ENCODE assay signal across 9 mouse cellular contexts in genomic region chr17:83918413-83919139, GRCm38 (mm10).
DNase-seq lines count a peak whose midpoint lies in the region; ATAC-seq lines count a peak whose summit lies in the region.
"Had no signal": no experiment of that assay in that cellular context is flagged by ENCODE, and none has a peak within 500 bp of the region (broad histone marks: within the 10 kb centered on the region; RNA-seq: fewer than 3 reads in every experiment).

No protein-coding gene starts in this region.

- H3K4me1 ChIP-seq in liver, embryonic 11.5 days (replicated peaks; ENCODE audit: control insufficient read depth, insufficient read depth, low read length), result peaks cover 6% of the 10 kb centered on the region; the same call in 1 of the 2 replicates
- H3K4me1 ChIP-seq in embryonic facial prominence, embryonic 10.5 days, result peaks cover 82% of the 10 kb centered on the region
- H3K4me1 ChIP-seq in intestine, embryonic 15.5 days (replicated peaks), result peaks cover 35% of the 10 kb centered on the region
- H3K4me1 ChIP-seq in megakaryocyte, embryonic 14.5 days, result peaks cover 87% of the 10 kb centered on the region
- H3K4me1 ChIP-seq in forebrain, embryonic 11.5 days (replicated peaks; ENCODE audit: control insufficient read depth, insufficient read depth, low read length), result no peaks in the 10 kb centered on the region

- no peaks in the 10 kb centered on the region for H3K36me3 ChIP-seq in liver, embryonic 11.5 days (ENCODE audit: control insufficient read depth, insufficient read depth, low read length)
- H3K36me3 ChIP-seq in embryonic facial prominence, embryonic 10.5 days (replicated peaks), result no peaks in the 10 kb centered on the region
- no peaks in the 10 kb centered on the region for H3K36me3 ChIP-seq in intestine, embryonic 15.5 days
- no peaks in the 10 kb centered on the region for H3K36me3 ChIP-seq in megakaryocyte, embryonic 14.5 days (replicated peaks; ENCODE audit: low read length)
- no peaks in the 10 kb centered on the region for H3K36me3 ChIP-seq in forebrain, embryonic 11.5 days (ENCODE audit: control insufficient read depth, insufficient read depth, low read length)

- no peak overlapping the region for H3K4me3 ChIP-seq in liver, embryonic 11.5 days (ENCODE audit: low read depth, low read length)
- H3K4me3 ChIP-seq in embryonic facial prominence, embryonic 10.5 days, result no peak overlapping the region
- no peak overlapping the region for H3K4me3 ChIP-seq in intestine, embryonic 15.5 days (replicated peaks)
- peak overlapping the region; percentile 67 for H3K4me3 ChIP-seq in megakaryocyte, embryonic 14.5 days (replicated peaks)
- H3K4me3 ChIP-seq in forebrain, embryonic 11.5 days (ENCODE audit: low read depth, low read length), result no peak overlapping the region

- no peak overlapping the region for H3K9ac ChIP-seq in liver, embryonic 11.5 days (ENCODE audit: low read depth, low read length)
- H3K9ac ChIP-seq in intestine, embryonic 15.5 days, result no peak overlapping the region
- no peak overlapping the region for H3K9ac ChIP-seq in forebrain, embryonic 11.5 days (ENCODE audit: low read length)

- no peak for ATAC-seq in liver, embryonic 11.5 days (replicated peaks; ENCODE audit: low FRiP score)
- ATAC-seq in intestine, embryonic 15.5 days, result no peak
- ATAC-seq in forebrain, embryonic 11.5 days (replicated peaks; ENCODE audit: low FRiP score), result no peak

- H3K27ac ChIP-seq in liver, embryonic 11.5 days (ENCODE audit: low read depth, low read length), result 0 out of 2 replicates have a peak overlapping the region, but pooled peaks have one; percentile 28
- peak overlapping the region; percentile 81 for H3K27ac ChIP-seq in embryonic facial prominence, embryonic 10.5 days (replicated peaks)
- 0 out of 2 replicates have a peak overlapping the region, but pooled peaks have one; percentile 33 for H3K27ac ChIP-seq in intestine, embryonic 15.5 days
- H3K27ac ChIP-seq in forebrain, embryonic 11.5 days (ENCODE audit: low read depth, low read length), result no peak overlapping the region

- WGBS in liver, embryonic 11.5 days, result 51% methylated on average over 9 of the region's 9 CpGs
- 55% methylated on average over 9 of the region's 9 CpGs for WGBS in embryonic facial prominence, embryonic 10.5 days
- 63% methylated on average over 9 of the region's 9 CpGs for WGBS in intestine, embryonic 15.5 days
- WGBS in forebrain, embryonic 11.5 days, result 78% methylated on average over 9 of the region's 9 CpGs

- no peaks in the 10 kb centered on the region for H3K27me3 ChIP-seq in liver, embryonic 11.5 days (replicated peaks; ENCODE audit: control insufficient read depth, insufficient read depth, low read length)
- H3K27me3 ChIP-seq in embryonic facial prominence, embryonic 10.5 days (replicated peaks; ENCODE audit: low read depth, poor library complexity, severe bottlenecking), result no peaks in the 10 kb centered on the region
- no peaks in the 10 kb centered on the region for H3K27me3 ChIP-seq in intestine, embryonic 15.5 days (replicated peaks)
- no peaks in the 10 kb centered on the region for H3K27me3 ChIP-seq in megakaryocyte, embryonic 14.5 days (replicated peaks)
- H3K27me3 ChIP-seq in forebrain, embryonic 11.5 days (ENCODE audit: control insufficient read depth, insufficient read depth, low read length), result no peaks in the 10 kb centered on the region

- no peaks in the 10 kb centered on the region for H3K9me3 ChIP-seq in liver, embryonic 11.5 days (ENCODE audit: control insufficient read depth, low read length)
- H3K9me3 ChIP-seq in embryonic facial prominence, embryonic 10.5 days, result no peaks in the 10 kb centered on the region
- H3K9me3 ChIP-seq in intestine, embryonic 15.5 days, result no peaks in the 10 kb centered on the region
- no peaks in the 10 kb centered on the region for H3K9me3 ChIP-seq in megakaryocyte, embryonic 14.5 days
- no peaks in the 10 kb centered on the region for H3K9me3 ChIP-seq in forebrain, embryonic 11.5 days (ENCODE audit: control insufficient read depth, low read length)

- no peak for DNase-seq in liver, embryonic 11.5 days (ENCODE audit: low spot score)
- DNase-seq in liver, result no peak
- no peak for DNase-seq in embryonic facial prominence, embryonic 10.5 days (ENCODE audit: low spot score)
- no peak for DNase-seq in cerebellum, postnatal 10 days
- no peak for DNase-seq in left cerebral cortex, postnatal 14 days (ENCODE audit: low spot score in 2 of 2)
- DNase-seq in forebrain, embryonic 11.5 days (ENCODE audit: low spot score), result no peak
- DNase-seq: retina, postnatal 1 day had no signal

- no peak overlapping the region for H3K4me2 ChIP-seq in liver, embryonic 11.5 days
- H3K4me2 ChIP-seq in intestine, embryonic 15.5 days (replicated peaks), result no peak overlapping the region
- H3K4me2 ChIP-seq in forebrain, embryonic 11.5 days (ENCODE audit: low read depth, low read length, severe bottlenecking), result no peak overlapping the region

- intact Hi-C loops in left cerebral cortex, postnatal 14 days (cut with DNase I), result no loop called here
